Mouse (Mus musculus) neural tube, embryonic 12.5 days (tissue): Measurements from ENCODE around the gene Nfib. TPM values are rescaled to one million over a fixed set of nuclear protein-coding genes. Genes with fewer than 3 reads are reported as not detected.
A peak's percentile ranks its signal among the peaks of the same experiment; 100 is the strongest.
"Not testable (repeated sequence)": the region's sequence is repeated elsewhere in the genome, so short reads cannot be mapped to it uniquely, and the experiment has no call there.

ENCODE experiments used
- ATAC-seq: fragments of 200-750 bp; cut with Nextera tagmentation; 2 replicates; pipeline ENCODE4 v1.8.0; 2017; ENCODE audit warnings: low read depth, mild to moderate bottlenecking, moderate TSS enrichment, moderate library complexity; ENCODE audit not compliant: low FRiP score
- H3K27ac ChIP-seq: fragments of 300-500 bp; sonication (generic); 2 replicates; pipeline ENCODE4 v1.5.1; 2016
- H3K27me3 ChIP-seq: fragments of 300-500 bp; sonication (generic); replicated peaks from 2 replicates; pipeline ENCODE4 v1.6.1; 2016; ENCODE audit warnings: mild to moderate bottlenecking
- H3K36me3 ChIP-seq: fragments of 300-500 bp; sonication (generic); 2 replicates; pipeline ENCODE4 v1.6.1; 2016; ENCODE audit warnings: mild to moderate bottlenecking
- H3K4me1 ChIP-seq: fragments of 300-500 bp; sonication (generic); 2 replicates; pipeline ENCODE4 v1.6.1; 2016
- H3K4me2 ChIP-seq: fragments of 300-500 bp; sonication (generic); replicated peaks from 2 replicates; pipeline ENCODE4 v1.6.1; 2016; ENCODE audit warnings: mild to moderate bottlenecking
- H3K4me3 ChIP-seq: fragments of 300-500 bp; sonication (generic); 2 replicates; pipeline ENCODE4 v1.5.1; 2016
- H3K9ac ChIP-seq: fragments of 300-500 bp; sonication (generic); 2 replicates; pipeline ENCODE4 v1.6.1; 2016; ENCODE audit warnings: mild to moderate bottlenecking
- H3K9me3 ChIP-seq: fragments of 300-500 bp; sonication (generic); 2 replicates; pipeline ENCODE4 v1.6.1; 2016; ENCODE audit warnings: mild to moderate bottlenecking
- WGBS: fragments of 180-500 bp; shearing (Covaris S2); methylation state at CpG from one replicate; pipeline ENCODE4 v1.1.7; 2016; 5-methylcytosine and 5-hydroxymethylcytosine counted together
- polyA plus RNA-seq: library from polyadenylated mRNA; unstranded; fragments of >200 nt; fragmentation: Nextera tagmentation; extraction: Ambion mirVana; gene quantifications from 2 replicates; pipeline ENCODE4 v1.2.1, GENCODE M21; 2016

The Nfib gene
- polyA plus RNA-seq, 1 experiment from 2014 or later = 51.0 TPM

GRCm38 (mm10) chr4:82289596-82289995 is 416.0 kb downstream of the Nfib start:
- no peak for ATAC-seq
- Histone ChIP-seq H3K9ac (no peak overlapping the region), H3K4me3 (no peak overlapping the region), H3K4me2 (no peak overlapping the region), H3K27ac (no peak overlapping the region), H3K36me3 (no peaks in the 10 kb centered on the region), H3K4me1 (peaks cover 11% of the 10 kb centered on the region), H3K9me3 (no peaks in the 10 kb centered on the region), H3K27me3 (no peaks in the 10 kb centered on the region)
- WGBS = 80% methylated on average over 7 of the region's 7 CpGs

DNA sequence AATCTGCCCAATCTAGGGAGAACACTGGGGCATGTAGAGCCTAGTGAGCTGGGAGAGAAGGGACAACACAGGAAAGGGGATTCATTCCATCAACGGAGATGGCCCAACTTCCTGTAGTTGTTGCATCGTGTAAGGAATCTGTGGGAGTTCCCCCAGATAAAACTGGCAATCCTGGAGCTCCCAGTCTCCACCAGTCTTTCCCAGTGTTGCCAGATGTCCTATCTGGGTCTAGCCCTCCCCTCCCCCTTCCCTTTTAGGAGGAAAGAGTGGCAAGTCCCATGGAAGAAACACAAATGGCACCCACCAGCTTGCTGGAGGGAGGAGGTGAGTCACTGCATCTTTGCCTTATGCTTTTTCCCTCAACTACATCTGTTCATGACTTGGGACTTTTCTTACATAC is 417.4 kb downstream of the Nfib start:
- WGBS = 92% methylated on average over 2 of the region's 2 CpGs
- Histone ChIP-seq H3K9me3 (no peaks in the 10 kb centered on the region), H3K27ac (no peak overlapping the region), H3K4me2 (no peak overlapping the region), H3K4me3 (no peak overlapping the region), H3K27me3 (no peaks in the 10 kb centered on the region), H3K4me1 (peaks cover 5% of the 10 kb centered on the region; the same call in 1 of the 2 replicates), H3K36me3 (no peaks in the 10 kb centered on the region), H3K9ac (no peak overlapping the region)
- ATAC-seq = no peak

DNA sequence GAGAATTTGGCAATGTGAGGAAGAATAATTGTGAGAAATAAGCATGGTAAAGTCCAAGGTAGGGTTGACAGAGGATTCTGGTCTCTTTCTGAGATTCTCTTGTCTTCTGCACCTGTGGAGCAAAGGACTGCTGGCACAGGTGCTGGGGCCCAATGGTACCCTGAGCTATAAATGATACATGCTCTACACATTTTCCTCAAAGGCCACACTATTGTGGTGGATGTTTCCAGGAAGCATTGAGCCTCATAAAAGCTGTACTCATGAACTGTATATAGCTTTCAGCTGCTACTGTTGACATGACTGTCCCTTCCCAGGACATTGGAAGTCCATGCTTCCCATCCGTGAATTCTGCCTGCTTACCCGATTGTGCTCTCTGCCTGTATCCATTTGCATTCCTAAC is 418.1 kb downstream of the Nfib start:
- Histone ChIP-seq H3K4me2 (no peak overlapping the region), H3K9me3 (no peaks in the 10 kb centered on the region), H3K4me3 (no peak overlapping the region), H3K36me3 (no peaks in the 10 kb centered on the region), H3K9ac (no peak overlapping the region), H3K4me1 (0 out of 2 replicates have a peak, but pooled peaks cover 5% of the 10 kb centered on the region), H3K27me3 (no peaks in the 10 kb centered on the region), H3K27ac (no peak overlapping the region)
- 88% methylated on average over 2 of the region's 2 CpGs for WGBS
- ATAC-seq = no peak

DNA sequence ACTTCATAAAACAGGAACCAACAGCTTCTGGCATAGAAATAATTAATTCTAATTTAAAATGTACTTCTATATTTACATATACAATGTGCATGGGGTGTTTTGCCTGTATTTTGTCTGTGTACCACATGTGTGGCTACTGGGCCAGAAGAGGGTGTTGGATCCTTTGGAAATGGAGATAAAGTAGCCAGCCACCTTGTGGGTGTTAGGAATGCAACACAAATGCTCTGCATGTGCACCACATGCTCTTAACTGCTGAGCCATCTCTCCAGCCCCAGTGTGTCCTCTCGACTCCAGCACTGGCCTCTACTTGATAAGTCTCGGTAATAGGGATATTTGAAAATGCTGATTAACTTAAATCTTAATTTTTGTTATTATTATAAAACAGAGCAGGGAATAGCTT is 418.6 kb downstream of the Nfib start:
- Histone ChIP-seq H3K4me3 (no peak overlapping the region), H3K9me3 (no peaks in the 10 kb centered on the region), H3K4me2 (no peak overlapping the region), H3K4me1 (0 out of 2 replicates have a peak, but pooled peaks cover 5% of the 10 kb centered on the region), H3K27me3 (no peaks in the 10 kb centered on the region), H3K9ac (no peak overlapping the region), H3K27ac (no peak overlapping the region), H3K36me3 (no peaks in the 10 kb centered on the region)
- 95% methylated on average over 2 of the region's 2 CpGs for WGBS
- ATAC-seq = no peak

- 92% methylated on average over 6 of the region's 6 CpGs for WGBS
- no peak for ATAC-seq
- Histone ChIP-seq H3K9ac (no peak overlapping the region), H3K4me1 (no peaks in the 10 kb centered on the region), H3K27me3 (no peaks in the 10 kb centered on the region), H3K27ac (no peak overlapping the region), H3K4me3 (no peak overlapping the region), H3K4me2 (no peak overlapping the region), H3K36me3 (no peaks in the 10 kb centered on the region), H3K9me3 (no peaks in the 10 kb centered on the region)
Measured at GRCm38 (mm10) chr4:82283536-82283935, 422.0 kb downstream of the Nfib start.

DNA sequence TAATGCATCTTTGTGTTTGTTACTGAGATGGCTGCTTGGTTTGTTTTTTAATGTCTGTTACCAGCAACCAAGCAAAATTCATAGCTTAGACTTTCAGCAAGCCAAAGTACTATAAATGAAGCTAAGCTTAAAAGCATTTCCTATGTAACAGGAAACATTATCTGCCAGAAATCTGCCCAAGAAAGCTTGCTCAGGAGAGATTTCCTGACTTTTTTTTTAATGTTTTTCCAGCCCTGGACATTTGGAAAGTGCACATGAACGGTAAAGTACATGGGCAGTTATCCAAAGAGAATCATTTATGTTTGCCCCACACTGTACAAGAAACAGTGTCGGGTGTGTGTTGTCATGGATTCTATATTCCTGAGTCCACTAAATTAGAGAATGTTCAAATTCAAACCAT is 429.6 kb downstream of the Nfib start:
- Histone ChIP-seq H3K4me2 (no peak overlapping the region), H3K27ac (no peak overlapping the region), H3K4me1 (peaks cover 7% of the 10 kb centered on the region), H3K4me3 (no peak overlapping the region), H3K27me3 (no peaks in the 10 kb centered on the region), H3K9me3 (no peaks in the 10 kb centered on the region), H3K36me3 (no peaks in the 10 kb centered on the region), H3K9ac (no peak overlapping the region)
- ATAC-seq = no peak
- WGBS = 73% methylated on average over 2 of the region's 2 CpGs

GRCm38 (mm10) chr4:82273049-82273754 is 432.3 kb downstream of the Nfib start:
- WGBS = 94% methylated on average over 4 of the region's 4 CpGs
- no peaks in the 10 kb centered on the region for H3K27me3 ChIP-seq
- no peak overlapping the region for H3K27ac ChIP-seq
- H3K9ac ChIP-seq = no peak overlapping the region
- no peak for ATAC-seq
- H3K4me3 ChIP-seq = no peak overlapping the region
- H3K4me1 ChIP-seq = peaks cover 10% of the 10 kb centered on the region
- no peaks in the 10 kb centered on the region for H3K36me3 ChIP-seq
- H3K4me2 ChIP-seq = no peak overlapping the region
- no peaks in the 10 kb centered on the region for H3K9me3 ChIP-seq

DNA sequence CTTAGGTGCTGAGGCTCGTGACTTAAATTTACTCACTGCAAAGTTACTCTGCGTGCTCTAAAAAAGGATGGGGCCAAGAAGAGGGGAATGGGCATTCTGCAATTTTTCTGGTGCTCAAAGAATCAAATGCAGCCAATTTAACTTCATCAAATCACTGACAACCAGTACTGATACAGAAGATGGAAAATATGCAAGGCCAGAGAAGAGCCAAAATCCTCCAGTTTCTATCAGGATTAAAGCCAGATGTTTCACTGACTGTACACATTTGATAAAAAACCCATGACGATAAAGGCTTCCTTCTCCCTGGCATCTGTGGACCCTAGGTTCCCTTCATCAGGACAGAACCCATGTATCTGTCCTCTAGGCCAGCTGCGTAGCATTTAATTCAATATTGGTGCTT is 433.5 kb downstream of the Nfib start:
- Histone ChIP-seq H3K4me1 (peaks cover 11% of the 10 kb centered on the region), H3K4me2 (no peak overlapping the region), H3K9ac (no peak overlapping the region), H3K27me3 (no peaks in the 10 kb centered on the region), H3K36me3 (no peaks in the 10 kb centered on the region), H3K4me3 (no peak overlapping the region), H3K9me3 (no peaks in the 10 kb centered on the region), H3K27ac (no peak overlapping the region)
- 71% methylated on average over 4 of the region's 4 CpGs for WGBS
- no peak for ATAC-seq

DNA sequence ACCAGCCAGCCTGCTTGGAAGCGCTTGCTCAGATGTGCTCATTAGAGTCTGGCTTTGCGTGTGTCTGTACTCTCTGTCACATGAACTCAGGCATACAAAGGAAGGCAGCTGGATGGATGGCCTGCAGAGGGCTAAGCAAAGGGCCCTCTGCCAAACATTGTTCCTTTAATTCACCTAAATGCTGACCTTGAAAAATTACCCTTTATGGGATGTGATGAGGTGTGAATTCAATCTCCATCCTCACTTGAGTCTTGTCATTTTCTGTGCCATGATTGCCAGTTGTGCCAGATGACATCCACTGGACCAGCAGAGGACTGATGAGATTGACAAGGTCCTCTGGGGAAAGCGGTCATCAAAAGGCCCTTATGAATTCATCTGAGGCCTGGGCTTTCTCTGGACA is 434.0 kb downstream of the Nfib start:
- H3K4me3 ChIP-seq = no peak overlapping the region
- peaks cover 11% of the 10 kb centered on the region for H3K4me1 ChIP-seq
- no peaks in the 10 kb centered on the region for H3K27me3 ChIP-seq
- no peak overlapping the region for H3K4me2 ChIP-seq
- ATAC-seq = peak; percentile 71; the same call in 1 of the 2 replicates
- no peak overlapping the region for H3K27ac ChIP-seq
- no peaks in the 10 kb centered on the region for H3K9me3 ChIP-seq
- WGBS = 61% methylated on average over 3 of the region's 3 CpGs
- H3K9ac ChIP-seq = no peak overlapping the region
- no peaks in the 10 kb centered on the region for H3K36me3 ChIP-seq

GRCm38 (mm10) chr4:82267832-82268778 is 437.4 kb downstream of the Nfib start:
- H3K4me2 ChIP-seq = no peak overlapping the region
- no peaks in the 10 kb centered on the region for H3K36me3 ChIP-seq
- H3K27me3 ChIP-seq = no peaks in the 10 kb centered on the region
- H3K9ac ChIP-seq = no peak overlapping the region
- WGBS = 55% methylated on average over 14 of the region's 14 CpGs
- no peak overlapping the region for H3K27ac ChIP-seq
- H3K9me3 ChIP-seq = no peaks in the 10 kb centered on the region
- no peak overlapping the region for H3K4me3 ChIP-seq
- peak; percentile 54 for ATAC-seq
- peaks cover 11% of the 10 kb centered on the region for H3K4me1 ChIP-seq

DNA sequence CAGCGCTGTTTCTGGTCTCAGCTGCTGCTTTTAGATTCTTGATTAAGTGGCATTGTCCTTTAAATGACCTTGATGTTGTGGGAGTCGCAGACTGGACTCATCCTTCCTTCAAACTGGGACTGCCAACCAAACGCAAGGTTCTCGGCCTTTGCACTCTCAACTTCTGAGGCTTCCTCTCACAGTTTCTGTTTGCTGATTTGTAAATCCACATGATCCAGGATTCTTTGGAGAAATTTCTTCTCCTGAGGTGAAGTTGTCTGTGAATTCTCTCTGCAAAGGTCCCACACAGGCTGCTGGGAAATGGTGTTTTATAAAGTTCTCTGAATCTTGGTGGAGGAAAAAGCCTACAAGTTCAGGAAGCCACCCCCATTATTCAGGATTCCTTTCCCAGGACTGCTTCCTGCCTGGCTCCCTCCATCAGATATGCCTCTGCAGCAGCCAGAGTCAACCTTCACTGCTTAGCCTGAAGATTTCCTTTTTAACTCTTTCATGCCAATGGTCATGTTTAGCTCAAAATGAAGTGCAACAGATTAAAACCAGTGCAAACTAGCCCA is 439.4 kb downstream of the Nfib start:
- H3K27ac ChIP-seq = no peak overlapping the region
- ATAC-seq = no peak
- no peaks in the 10 kb centered on the region for H3K27me3 ChIP-seq
- H3K4me3 ChIP-seq = no peak overlapping the region
- no peak overlapping the region for H3K4me2 ChIP-seq
- WGBS = 55% methylated on average over 4 of the region's 4 CpGs
- peaks cover 5% of the 10 kb centered on the region; the same call in 1 of the 2 replicates for H3K4me1 ChIP-seq
- H3K9ac ChIP-seq = no peak overlapping the region
- H3K9me3 ChIP-seq = no peaks in the 10 kb centered on the region
- H3K36me3 ChIP-seq = no peaks in the 10 kb centered on the region

DNA sequence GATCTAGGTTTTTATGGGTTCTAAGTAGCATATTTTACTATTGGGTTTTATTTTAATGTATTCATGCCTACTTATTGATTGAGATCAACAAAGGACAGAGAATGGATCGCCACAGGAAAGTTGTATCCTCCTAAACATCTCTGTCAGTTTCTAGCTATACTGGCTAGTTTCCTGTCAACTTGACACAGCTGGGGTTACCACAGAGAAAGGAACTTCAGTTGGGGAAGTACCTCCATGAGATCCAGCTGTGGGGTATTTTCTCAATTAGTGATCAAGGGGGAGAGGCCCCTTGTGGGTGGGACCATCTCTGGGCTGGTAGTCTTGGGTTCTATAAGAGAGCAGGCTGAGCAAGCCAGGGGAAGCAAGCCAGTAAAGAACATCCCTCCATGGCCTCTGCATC is 447.0 kb downstream of the Nfib start:
- H3K27me3 ChIP-seq, H3K4me1 ChIP-seq, H3K9ac ChIP-seq, ATAC-seq, H3K4me3 ChIP-seq, H3K27ac ChIP-seq, H3K4me2 ChIP-seq, H3K9me3 ChIP-seq, H3K36me3 ChIP-seq: not testable (repeated sequence)
- 91% methylated on average over 1 of the region's 1 CpGs for WGBS
